Mouse (Mus musculus): ENCODE measurements at regions not wholly inside any gene's neighbourhood (a gene's known extent, or its start where the extent isn't known, plus 50 kb on each side); places are given as distances from the start of the nearest gene placed in this dataset.

GRCm38 (mm10) chr10:99531556-99531955 lies 227.9 kb downstream of the Csl start:
- H3K4me3 ChIP-seq (ENCODE audit: low read depth, low read length) = no peak overlapping the region
- DNase-seq (ENCODE audit: low spot score) (no peak), ATAC-seq (ENCODE audit: extremely low read depth, insufficient number of reproducible peaks, low FRiP score, poor library complexity, severe bottlenecking) (no peak)
- H3K27me3 ChIP-seq (ENCODE audit: insufficient read depth, low read length) = no peaks in the 10 kb centered on the region
- TF ChIP-seq POLR2AphosphoS5 (IDR thresholded peaks at IDR 0.05; ENCODE audit: insufficient replicate concordance, low read depth, low read length) (no peak), CTCF (IDR thresholded peaks at IDR 0.05; ENCODE audit: low read depth, low read length) (no peak), GATA2 (IDR thresholded peaks at IDR 0.05; ENCODE audit: borderline replicate concordance, low read depth, low read length) (no peak), TAL1 (conservative IDR thresholded peaks at IDR 0.05; ENCODE audit: low read depth, low read length) (no peak), GATA1 (IDR thresholded peaks at IDR 0.05; ENCODE audit: borderline replicate concordance, low read length) (no peak)
- peaks cover 17% of the 10 kb centered on the region for H3K9me3 ChIP-seq (replicated peaks)
- no peaks in the 10 kb centered on the region for H3K36me3 ChIP-seq (replicated peaks)
- no peaks in the 10 kb centered on the region for H3K4me1 ChIP-seq (ENCODE audit: insufficient read depth, low read depth, low read length)

- ATAC-seq (ENCODE audit: extremely low read depth, insufficient number of reproducible peaks, low FRiP score, poor library complexity, severe bottlenecking) = no peak
- H3K36me3 ChIP-seq (replicated peaks) = no peaks in the 10 kb centered on the region
- no peak overlapping the region for H3K4me3 ChIP-seq (ENCODE audit: low read depth, low read length)
- H3K27me3 ChIP-seq (ENCODE audit: insufficient read depth, low read length) = no peaks in the 10 kb centered on the region
- no peaks in the 10 kb centered on the region for H3K4me1 ChIP-seq (ENCODE audit: insufficient read depth, low read depth, low read length)
- peaks cover 17% of the 10 kb centered on the region for H3K9me3 ChIP-seq (replicated peaks)
- no peak for DNase-seq (ENCODE audit: low spot score)
- TF ChIP-seq GATA2 (IDR thresholded peaks at IDR 0.05; ENCODE audit: borderline replicate concordance, low read depth, low read length) (no peak), GATA1 (IDR thresholded peaks at IDR 0.05; ENCODE audit: borderline replicate concordance, low read length) (no peak), POLR2AphosphoS5 (IDR thresholded peaks at IDR 0.05; ENCODE audit: insufficient replicate concordance, low read depth, low read length) (no peak), TAL1 (conservative IDR thresholded peaks at IDR 0.05; ENCODE audit: low read depth, low read length) (no peak), CTCF (IDR thresholded peaks at IDR 0.05; ENCODE audit: low read depth, low read length) (no peak)
Observed at GRCm38 (mm10) chr10:99531992-99532391, 227.5 kb downstream of the Csl start.

- Histone ChIP-seq H3K27me3 (ENCODE audit: insufficient read depth, low read length) (no peaks in the 10 kb centered on the region), H3K4me3 (ENCODE audit: low read depth, low read length) (no peak overlapping the region), H3K4me1 (ENCODE audit: insufficient read depth, low read depth, low read length) (no peaks in the 10 kb centered on the region), H3K36me3 (replicated peaks) (no peaks in the 10 kb centered on the region), H3K9me3 (replicated peaks) (peaks cover 20% of the 10 kb centered on the region)
- TF ChIP-seq POLR2AphosphoS5 (IDR thresholded peaks at IDR 0.05; ENCODE audit: insufficient replicate concordance, low read depth, low read length) (no peak), GATA1 (IDR thresholded peaks at IDR 0.05; ENCODE audit: borderline replicate concordance, low read length) (no peak), TAL1 (conservative IDR thresholded peaks at IDR 0.05; ENCODE audit: low read depth, low read length) (no peak), CTCF (IDR thresholded peaks at IDR 0.05; ENCODE audit: low read depth, low read length) (no peak), GATA2 (IDR thresholded peaks at IDR 0.05; ENCODE audit: borderline replicate concordance, low read depth, low read length) (no peak)
- no peak for DNase-seq (ENCODE audit: low spot score)
- ATAC-seq (ENCODE audit: extremely low read depth, insufficient number of reproducible peaks, low FRiP score, poor library complexity, severe bottlenecking) = no peak
Observed at GRCm38 (mm10) chr10:99532697-99533119, 226.8 kb downstream of the Csl start.

GRCm38 (mm10) chr10:99533468-99533867 lies 226.0 kb downstream of the Csl start:
- no peaks in the 10 kb centered on the region for H3K4me1 ChIP-seq (ENCODE audit: insufficient read depth, low read depth, low read length)
- H3K36me3 ChIP-seq (replicated peaks) = no peaks in the 10 kb centered on the region
- H3K9me3 ChIP-seq (replicated peaks) = peaks cover 26% of the 10 kb centered on the region
- H3K4me3 ChIP-seq (ENCODE audit: low read depth, low read length) = no peak overlapping the region
- DNase-seq (ENCODE audit: low spot score) (no peak), ATAC-seq (ENCODE audit: extremely low read depth, insufficient number of reproducible peaks, low FRiP score, poor library complexity, severe bottlenecking) (no peak)
- H3K27me3 ChIP-seq (ENCODE audit: insufficient read depth, low read length) = no peaks in the 10 kb centered on the region
- TF ChIP-seq GATA2 (IDR thresholded peaks at IDR 0.05; ENCODE audit: borderline replicate concordance, low read depth, low read length) (no peak), GATA1 (IDR thresholded peaks at IDR 0.05; ENCODE audit: borderline replicate concordance, low read length) (no peak), CTCF (IDR thresholded peaks at IDR 0.05; ENCODE audit: low read depth, low read length) (no peak), TAL1 (conservative IDR thresholded peaks at IDR 0.05; ENCODE audit: low read depth, low read length) (no peak), POLR2AphosphoS5 (IDR thresholded peaks at IDR 0.05; ENCODE audit: insufficient replicate concordance, low read depth, low read length) (no peak)

- Histone ChIP-seq H3K4me3 (ENCODE audit: low read depth, low read length) (no peak overlapping the region), H3K9me3 (replicated peaks) (peaks cover 29% of the 10 kb centered on the region), H3K36me3 (replicated peaks) (no peaks in the 10 kb centered on the region), H3K27me3 (ENCODE audit: insufficient read depth, low read length) (no peaks in the 10 kb centered on the region), H3K4me1 (ENCODE audit: insufficient read depth, low read depth, low read length) (no peaks in the 10 kb centered on the region)
- TF ChIP-seq POLR2AphosphoS5 (IDR thresholded peaks at IDR 0.05; ENCODE audit: insufficient replicate concordance, low read depth, low read length) (no peak), GATA1 (IDR thresholded peaks at IDR 0.05; ENCODE audit: borderline replicate concordance, low read length) (no peak), TAL1 (conservative IDR thresholded peaks at IDR 0.05; ENCODE audit: low read depth, low read length) (no peak)
- DNase-seq (ENCODE audit: low spot score) (no peak), ATAC-seq (ENCODE audit: extremely low read depth, insufficient number of reproducible peaks, low FRiP score, poor library complexity, severe bottlenecking) (no peak)
Observed at GRCm38 (mm10) chr10:99534237-99534636, 225.2 kb downstream of the Csl start.

- TF ChIP-seq CTCF (IDR thresholded peaks at IDR 0.05; ENCODE audit: low read depth, low read length) (no peak), TAL1 (conservative IDR thresholded peaks at IDR 0.05; ENCODE audit: low read depth, low read length) (no peak), POLR2AphosphoS5 (IDR thresholded peaks at IDR 0.05; ENCODE audit: insufficient replicate concordance, low read depth, low read length) (no peak), GATA2 (IDR thresholded peaks at IDR 0.05; ENCODE audit: borderline replicate concordance, low read depth, low read length) (no peak), GATA1 (IDR thresholded peaks at IDR 0.05; ENCODE audit: borderline replicate concordance, low read length) (no peak)
- ATAC-seq (ENCODE audit: extremely low read depth, insufficient number of reproducible peaks, low FRiP score, poor library complexity, severe bottlenecking) (no peak), DNase-seq (ENCODE audit: low spot score) (no peak)
- H3K4me3 ChIP-seq (ENCODE audit: low read depth, low read length) = no peak overlapping the region
- no peaks in the 10 kb centered on the region for H3K27me3 ChIP-seq (ENCODE audit: insufficient read depth, low read length)
- peaks cover 26% of the 10 kb centered on the region for H3K9me3 ChIP-seq (replicated peaks)
- no peaks in the 10 kb centered on the region for H3K4me1 ChIP-seq (ENCODE audit: insufficient read depth, low read depth, low read length)
- H3K36me3 ChIP-seq (replicated peaks) = no peaks in the 10 kb centered on the region
Observed at GRCm38 (mm10) chr10:99538639-99539038, 220.8 kb downstream of the Csl start.
